Mouse (Mus musculus) stomach, embryonic 14.5 days (tissue): ENCODE data around the gene Zg16. TPM values are rescaled to one million over a fixed set of nuclear protein-coding genes. Genes with fewer than 3 reads are reported as not detected.

Source experiments
- ATAC-seq: fragments of 200-750 bp; cut with Nextera tagmentation; 2 replicates; pipeline ENCODE4 v1.8.0; 2017; ENCODE audit warnings: low read depth, moderate TSS enrichment; ENCODE audit not compliant: insufficient number of reproducible peaks, insufficient read depth, low FRiP score
- H3K27ac ChIP-seq: fragments of 300-500 bp; sonication (generic); 2 replicates; pipeline ENCODE4 v1.5.1; 2014; ENCODE audit warnings: mild to moderate bottlenecking, low read length, moderate library complexity, mixed read lengths
- H3K27me3 ChIP-seq: fragments of 300-500 bp; sonication (generic); 2 replicates; pipeline ENCODE4 v1.6.1; 2014; ENCODE audit warnings: low read length, control low read depth, mixed read lengths; ENCODE audit not compliant: control insufficient read depth, insufficient read depth
- H3K36me3 ChIP-seq: fragments of 300-500 bp; sonication (generic); 2 replicates; pipeline ENCODE4 v1.6.1; 2014; ENCODE audit warnings: mild to moderate bottlenecking, control low read depth, low read length, moderate library complexity, mixed read lengths; ENCODE audit not compliant: control insufficient read depth, insufficient read depth
- H3K4me1 ChIP-seq: fragments of 300-500 bp; sonication (generic); 2 replicates; pipeline ENCODE4 v1.6.1; 2014; ENCODE audit warnings: low read length, control low read depth, mixed read lengths; ENCODE audit not compliant: control insufficient read depth, insufficient read depth
- H3K4me2 ChIP-seq: fragments of 300-500 bp; sonication (generic); replicated peaks from 2 replicates; pipeline ENCODE4 v1.6.1; 2014; ENCODE audit warnings: low read depth, low read length, control low read depth
- H3K4me3 ChIP-seq: fragments of 300-500 bp; sonication (generic); 2 replicates; pipeline ENCODE4 v1.5.1; 2014; ENCODE audit warnings: low read depth, low read length, control low read depth
- H3K9ac ChIP-seq: fragments of 300-500 bp; sonication (generic); replicated peaks from 2 replicates; pipeline ENCODE4 v1.6.1; 2014; ENCODE audit warnings: low read depth, mild to moderate bottlenecking, control low read depth, low read length, moderate library complexity, mixed read lengths
- H3K9me3 ChIP-seq: fragments of 300-500 bp; sonication (generic); 2 replicates; pipeline ENCODE4 v1.6.1; 2016; ENCODE audit warnings: low read depth, low read length, control low read depth; ENCODE audit not compliant: control insufficient read depth
- WGBS: fragments of 180-500 bp; shearing (Covaris S2); extraction: QIAGEN DNeasy Blood & Tissue Kit; methylation state at CpG from one replicate; pipeline ENCODE4 v1.1.7; 2014; 5-methylcytosine and 5-hydroxymethylcytosine counted together
- microRNA-seq: library from miRNA; unstranded; fragments of <30 nt; microRNA quantifications from one replicate; pipeline ENCODE4, GENCODE M21; 2016
- polyA plus RNA-seq: library from polyadenylated mRNA; unstranded; fragments of >200 nt; fragmentation: Nextera tagmentation; extraction: Ambion mirVana; gene quantifications from 2 replicates; pipeline ENCODE4 v1.2.1, GENCODE M21; 2014

Zg16 gene
- polyA plus RNA-seq, 1 experiment from 2014 or later = not detected

GRCm38 (mm10) chr7:127003620-127004019 lies 83.5 kb downstream of the Zg16 start:
- H3K27me3 ChIP-seq = no peaks in the 10 kb centered on the region
- H3K36me3 ChIP-seq = no peaks in the 10 kb centered on the region
- 81% methylated on average over 5 of the region's 5 CpGs for WGBS
- no peak overlapping the region for H3K4me3 ChIP-seq
- no peak overlapping the region for H3K27ac ChIP-seq
- peaks cover 5% of the 10 kb centered on the region for H3K4me1 ChIP-seq
- H3K4me2 ChIP-seq = no peak overlapping the region
- H3K9me3 ChIP-seq = no peaks in the 10 kb centered on the region
- no peak overlapping the region for H3K9ac ChIP-seq
- no peak for ATAC-seq

Small RNA genes within 50 kb of the gene (microRNA-seq; reads per million reads assigned to microRNA genes)
- gene Gm44343 = not detected

Other genes starting within 250 kb of the Zg16 start
- gene Doc2a, start 239.9 kb downstream of the Zg16 start, polyA plus RNA-seq = 0.75 and 2.0 TPM in 2 replicates
- 20.2 and 21.2 TPM in 2 replicates for gene Hirip3, start 225.4 kb downstream of the Zg16 start, polyA plus RNA-seq
- 78.2 and 80.3 TPM in 2 replicates for gene Ino80e, start 225.0 kb downstream of the Zg16 start, polyA plus RNA-seq
- gene Taok2, start 202.6 kb downstream of the Zg16 start, polyA plus RNA-seq = 28.0 and 30.2 TPM in 2 replicates
- 29.5 and 33.4 TPM in 2 replicates for gene Tmem219, start 164.4 kb downstream of the Zg16 start, polyA plus RNA-seq
- 14.7 and 16.1 TPM in 2 replicates for gene Kctd13, start 158.4 kb downstream of the Zg16 start, polyA plus RNA-seq
- gene Asphd1, start 137.7 kb downstream of the Zg16 start, polyA plus RNA-seq = 0.35 and 0.36 TPM in 2 replicates
- 2.9 and 3.6 TPM in 2 replicates for gene Sez6l2, start 136.8 kb downstream of the Zg16 start, polyA plus RNA-seq
- 96.8 and 106 TPM in 2 replicates for gene Cdipt, start 111.4 kb downstream of the Zg16 start, polyA plus RNA-seq
- gene Cdiptos, start 111.2 kb downstream of the Zg16 start, polyA plus RNA-seq = 1.6 and 2.8 TPM in 2 replicates
- gene Mvp, start 72.7 kb downstream of the Zg16 start, polyA plus RNA-seq = 11.4 and 12.4 TPM in 2 replicates
- gene Pagr1b, start 70.8 kb downstream of the Zg16 start, polyA plus RNA-seq = not detected in 2 replicates
- gene Pagr1a, start 70.0 kb downstream of the Zg16 start, polyA plus RNA-seq = 13.9 and 55.8 TPM in 2 replicates
- gene Gm42742, start 66.2 kb downstream of the Zg16 start, polyA plus RNA-seq = 32.8 and 68.9 TPM in 2 replicates
- 15.5 and 16.0 TPM in 2 replicates for gene Prrt2, start 66.1 kb downstream of the Zg16 start, polyA plus RNA-seq
- 50.3 and 54.5 TPM in 2 replicates for gene Maz, start 60.3 kb downstream of the Zg16 start, polyA plus RNA-seq
- 116 and 117 TPM in 2 replicates for gene Kif22, start 44.9 kb downstream of the Zg16 start, polyA plus RNA-seq
- gene AI467606, start 4.0 kb upstream of the Zg16 start, polyA plus RNA-seq = 5.3 and 7.2 TPM in 2 replicates
- 1.4 and 2.2 TPM in 2 replicates for gene Qprt, start 34.9 kb upstream of the Zg16 start, polyA plus RNA-seq
- 0.31 and 0.33 TPM in 2 replicates for gene Spn, start 50.5 kb upstream of the Zg16 start, polyA plus RNA-seq
- 44.6 and 49.5 TPM in 2 replicates for gene Cd2bp2, start 108.7 kb upstream of the Zg16 start, polyA plus RNA-seq
- gene Tbc1d10b, start 121.1 kb upstream of the Zg16 start, polyA plus RNA-seq = 15.1 and 18.7 TPM in 2 replicates
- 9.7 TPM in 2 replicates for gene Mylpf, start 121.6 kb upstream of the Zg16 start, polyA plus RNA-seq
- 22.9 and 24.4 TPM in 2 replicates for gene Zfp553, start 145.7 kb upstream of the Zg16 start, polyA plus RNA-seq
- 14.9 and 16.5 TPM in 2 replicates for gene Sept1, start 145.8 kb upstream of the Zg16 start, polyA plus RNA-seq
- 54.9 and 55.2 TPM in 2 replicates for gene Zfp771, start 156.9 kb upstream of the Zg16 start, polyA plus RNA-seq
- gene Dctpp1, start 173.4 kb upstream of the Zg16 start, polyA plus RNA-seq = 175 and 202 TPM in 2 replicates
- 97.3 and 114 TPM in 2 replicates for gene Sephs2, start 186.7 kb upstream of the Zg16 start, polyA plus RNA-seq
- gene Itgal, start 208.9 kb upstream of the Zg16 start, polyA plus RNA-seq = 0.91 and 1.0 TPM in 2 replicates